Mouse (Mus musculus) brain, embryonic 14.5 days (tissue): ENCODE measurements around the gene Efr3b.

Source experiments
- CTCF ChIP-seq: fragments of 200-500 bp; IDR thresholded peaks from 2 replicates; pipeline ENCODE4 v1.5.1; 2012; ENCODE audit warnings: inconsistent platforms, mild to moderate bottlenecking, moderate library complexity, borderline replicate concordance; ENCODE audit not compliant: insufficient read depth, insufficient read length; ENCODE audit errors: extremely low read depth
- POLR2A ChIP-seq: fragments of 200-500 bp; IDR thresholded peaks from 2 replicates; pipeline ENCODE4 v1.6.1; 2012; ENCODE audit warnings: mild to moderate bottlenecking, inconsistent platforms, borderline replicate concordance; ENCODE audit not compliant: poor library complexity, insufficient read depth, insufficient read length, severe bottlenecking; ENCODE audit errors: extremely low read depth

DNA sequence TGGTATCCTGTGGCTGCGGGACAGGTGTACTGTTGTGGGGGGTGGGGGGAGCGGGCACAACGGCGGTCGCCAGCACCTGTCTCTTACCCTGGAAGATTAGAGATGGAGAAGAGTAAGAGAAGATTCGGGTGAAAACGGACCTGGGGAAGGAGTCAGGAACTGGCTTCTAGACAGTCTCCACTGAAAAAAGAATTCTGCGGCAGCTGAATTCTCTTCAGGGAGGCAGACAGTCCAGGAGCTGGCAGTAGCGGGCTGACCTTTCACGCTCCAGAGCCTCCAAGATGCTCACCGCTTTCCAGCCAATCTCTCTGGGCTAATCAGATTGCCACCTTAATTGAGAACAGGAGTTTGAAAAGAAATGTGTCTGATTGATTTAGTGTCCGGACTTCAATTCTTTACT is 30.0 kb downstream of the Efr3b start:
- no peak for TF ChIP-seq CTCF
- no peak for TF ChIP-seq POLR2A
